Mouse (Mus musculus): Measurements from ENCODE around the gene Kif5a.

DNA sequence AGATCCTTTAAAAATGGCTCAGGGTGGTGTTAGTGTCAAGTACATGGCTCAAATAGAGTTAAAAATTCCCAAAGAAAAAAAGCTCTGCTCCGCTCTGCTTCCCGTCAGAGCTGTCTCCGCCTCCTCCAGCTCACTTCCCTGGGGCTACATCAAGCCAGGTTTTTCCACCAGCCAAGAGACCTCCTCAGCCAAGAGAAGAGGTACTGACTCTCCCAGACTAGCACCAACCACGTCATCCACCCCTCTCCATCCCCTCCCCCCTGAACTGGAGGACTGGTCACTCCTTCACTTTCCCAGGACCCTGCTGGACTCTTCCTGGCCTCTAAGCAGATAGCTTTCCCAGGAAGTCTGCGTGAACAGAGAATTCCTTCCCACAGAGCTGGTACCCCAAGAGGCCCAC is 66.8 kb downstream of the Kif5a start:
- TF ChIP-seq CTCF (conservative IDR thresholded peaks at IDR 0.05 in 1 of 2, IDR thresholded peaks at IDR 0.05 in 1 of 2; ENCODE audit: low read depth in 2 of 2, low read length in 2 of 2) (no peak), EP300 (IDR thresholded peaks at IDR 0.05; ENCODE audit: low read length) (no peak), RAD21 (IDR thresholded peaks at IDR 0.05; ENCODE audit: low read depth, low read length) (no peak), NELFE (IDR thresholded peaks at IDR 0.05; ENCODE audit: low read depth, low read length) (no peak), POLR2A (IDR thresholded peaks at IDR 0.05; ENCODE audit: low read depth, low read length) (no peak), ETS1 (conservative IDR thresholded peaks at IDR 0.05; ENCODE audit: low read depth, low read length) (no peak), MAFK (IDR thresholded peaks at IDR 0.05; ENCODE audit: insufficient replicate concordance, low read length) (no peak), SIN3A (IDR thresholded peaks at IDR 0.05; ENCODE audit: low read length) (0 out of 2 replicates have a peak, but pooled peaks have one; percentile 14), USF2 (conservative IDR thresholded peaks at IDR 0.05; ENCODE audit: low read depth, low read length) (no peak), TCF12 (IDR thresholded peaks at IDR 0.05; ENCODE audit: low read depth, low read length) (no peak), UBTF (IDR thresholded peaks at IDR 0.05; ENCODE audit: low read depth, low read length) (no peak), MAX (IDR thresholded peaks at IDR 0.05; ENCODE audit: low read length) (no peak), JUND (conservative IDR thresholded peaks at IDR 0.05; ENCODE audit: low read depth, low read length) (no peak), CHD1 (IDR thresholded peaks at IDR 0.05; ENCODE audit: low read depth, low read length) (no peak)
